Mouse (Mus musculus): ENCODE data around the gene Poc1a.

Gene Poc1a

GRCm38 (mm10) chr9:106265358-106266075, 15.3 kb upstream of the Poc1a start:
- no peak for DNase-seq

DNA sequence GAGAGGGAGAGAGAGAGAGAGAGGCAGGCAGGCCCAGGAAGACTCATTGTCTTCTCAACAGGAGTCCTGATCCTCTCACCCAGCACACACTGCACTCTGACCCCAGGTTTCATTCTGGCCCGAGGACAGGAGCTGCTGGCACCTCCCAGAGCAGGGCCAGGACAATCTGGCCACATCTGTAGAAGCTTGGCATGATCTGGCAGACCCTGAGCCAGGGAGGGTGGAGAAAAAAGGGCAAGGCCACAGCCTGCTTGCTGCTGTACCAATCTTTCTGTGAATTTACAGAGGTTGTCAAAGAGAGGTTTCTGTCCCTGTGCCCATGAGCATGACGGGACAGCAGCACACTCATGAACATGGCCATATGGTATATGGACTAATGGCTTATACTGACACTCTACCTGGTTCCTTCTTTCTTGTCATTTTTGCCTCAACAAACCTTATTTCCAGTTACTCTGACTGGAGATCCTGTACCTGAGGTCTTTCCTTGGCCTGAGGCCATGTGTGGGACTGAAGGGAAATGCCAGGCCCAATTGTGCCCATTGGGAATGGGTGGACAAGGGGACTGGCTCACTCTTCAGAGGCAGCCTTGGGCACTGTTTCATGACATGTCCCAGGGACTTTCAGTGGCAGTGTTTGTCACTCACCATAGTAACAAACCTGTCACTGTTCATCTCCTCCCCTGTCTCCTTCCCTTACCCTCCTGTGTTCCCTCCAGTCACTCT, 13.8 kb upstream of the Poc1a start:
- DNase-seq, result peak; percentile 77 to 78

- DNase-seq, result no peak
Observed at GRCm38 (mm10) chr9:106268421-106268820, 12.4 kb upstream of the Poc1a start.

DNA sequence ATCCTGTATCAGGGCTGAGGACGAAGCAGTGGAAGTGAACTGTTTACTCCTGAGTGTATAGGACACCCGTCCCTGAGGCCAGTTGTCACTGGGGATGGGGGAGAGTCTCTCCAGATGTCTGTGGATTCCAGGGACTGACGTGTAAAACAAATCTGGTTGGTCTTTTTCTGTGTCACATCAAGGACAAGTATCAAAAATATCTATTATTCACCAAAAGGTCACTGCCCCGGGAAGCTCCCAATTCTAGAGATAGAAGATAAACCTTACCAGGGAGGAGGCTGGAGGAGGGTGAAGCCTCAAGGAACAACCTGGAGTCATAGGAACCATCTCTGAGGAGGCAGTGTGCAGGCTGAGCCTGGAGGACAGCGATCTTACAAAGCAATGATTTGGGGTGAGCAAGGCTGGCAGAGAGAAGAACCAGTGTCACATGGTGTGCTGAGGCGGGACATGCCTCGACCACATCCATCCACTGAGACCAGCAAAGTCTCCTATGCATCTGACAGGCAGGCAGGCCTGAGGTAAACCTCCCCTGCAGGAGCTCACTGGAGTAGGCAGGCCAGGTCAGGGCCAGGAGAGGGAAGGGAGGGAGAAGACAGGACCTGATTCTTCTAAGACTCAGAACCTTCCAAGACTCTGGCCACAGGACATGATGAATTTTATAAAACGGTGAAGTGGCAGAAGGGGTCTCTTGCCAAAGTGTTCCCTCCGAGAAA, 11.6 kb upstream of the Poc1a start:
- DNase-seq, result no peak

GRCm38 (mm10) chr9:106269879-106270278, 11.0 kb upstream of the Poc1a start:
- no peak for DNase-seq

DNA sequence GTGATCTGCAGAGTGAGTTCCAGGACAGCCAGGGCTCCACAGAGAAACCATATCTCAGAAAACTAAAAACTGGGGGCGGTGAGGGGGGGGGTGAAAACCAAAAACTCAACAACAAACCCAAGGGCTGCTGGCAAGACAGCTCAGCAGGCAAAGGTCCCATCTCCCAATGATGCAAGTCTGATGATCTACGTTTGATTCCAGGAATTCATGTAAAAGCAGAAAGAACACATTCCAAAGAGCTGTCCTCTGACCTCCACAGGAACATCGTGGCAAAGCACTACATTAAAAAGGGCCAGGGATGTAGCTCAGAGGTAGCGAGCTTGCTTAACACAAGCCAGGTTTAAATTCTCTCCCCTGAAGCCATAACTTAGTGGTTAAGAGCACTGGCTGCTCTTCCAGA, 10.2 kb upstream of the Poc1a start:
- peak; percentile 33 to 66 for DNase-seq

GRCm38 (mm10) chr9:106272288-106272687, 8.6 kb upstream of the Poc1a start:
- DNase-seq, result no peak

DNA sequence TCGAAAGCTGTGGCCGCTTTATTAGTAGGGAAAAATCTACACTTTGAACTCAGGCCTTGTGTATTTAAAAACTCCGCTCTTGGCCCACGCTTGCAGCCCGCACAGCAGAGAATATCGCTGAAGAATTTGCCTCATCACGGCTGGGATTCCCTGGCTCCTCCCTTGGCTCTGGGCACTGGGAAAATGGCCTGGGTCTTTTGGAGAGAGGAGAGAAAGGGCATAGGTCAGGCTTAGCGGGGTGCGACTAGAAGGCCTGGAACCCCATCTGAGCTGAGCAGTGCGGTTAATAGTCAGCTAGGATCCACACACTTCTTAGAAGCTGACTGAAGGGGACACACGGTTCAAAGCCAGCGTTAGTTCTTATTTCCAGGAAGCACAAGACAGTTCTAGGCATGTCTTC, 7.6 kb upstream of the Poc1a start:
- peak; percentile 55 to 73 for DNase-seq

DNA sequence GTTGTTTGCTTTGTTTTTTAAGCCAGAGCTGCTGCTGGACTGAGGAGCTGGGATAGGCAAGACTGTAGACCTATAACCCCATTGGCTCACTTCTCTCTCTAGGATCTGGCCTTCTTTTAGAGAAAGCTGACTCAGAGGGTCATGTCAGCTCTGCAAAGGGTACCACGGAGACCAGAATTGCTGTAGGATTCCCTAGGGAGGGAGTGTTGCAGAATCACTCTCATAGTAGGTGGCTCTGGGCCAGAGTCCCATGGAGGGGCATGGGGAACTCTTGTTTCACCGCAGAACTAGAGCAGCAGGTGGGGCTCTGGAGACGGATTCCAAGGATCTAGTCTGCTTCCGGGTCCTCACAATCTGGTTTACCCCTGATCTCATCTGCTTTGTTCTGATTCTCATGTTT, 7.1 kb upstream of the Poc1a start:
- peak; percentile 42 to 44 for DNase-seq

DNA sequence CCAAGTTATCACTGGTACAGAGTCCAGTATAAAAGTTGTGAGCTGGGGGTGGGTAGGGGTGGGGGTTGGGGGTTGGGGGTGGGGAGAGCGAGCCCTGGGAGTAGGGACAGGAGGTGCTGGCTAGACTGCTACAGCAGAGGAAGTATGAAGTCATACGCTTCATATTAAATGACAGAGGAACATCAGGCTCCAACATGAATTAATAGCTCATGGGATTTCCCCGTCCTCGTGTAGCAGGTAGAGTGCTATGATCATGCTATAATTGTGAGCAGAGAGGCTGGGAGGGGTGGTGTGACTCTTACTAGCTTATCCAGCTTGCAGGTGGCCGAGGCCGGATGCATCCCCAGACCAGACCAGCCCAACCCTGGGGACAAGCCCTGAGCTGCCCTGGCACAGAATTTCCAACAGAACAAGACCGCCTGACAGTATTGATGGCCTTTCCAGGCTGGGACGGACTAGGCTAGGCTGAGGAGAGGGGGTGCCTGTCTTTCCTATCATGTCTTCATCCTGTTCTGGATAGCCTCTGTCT, 6.1 kb upstream of the Poc1a start:
- DNase-seq, result no peak

DNA sequence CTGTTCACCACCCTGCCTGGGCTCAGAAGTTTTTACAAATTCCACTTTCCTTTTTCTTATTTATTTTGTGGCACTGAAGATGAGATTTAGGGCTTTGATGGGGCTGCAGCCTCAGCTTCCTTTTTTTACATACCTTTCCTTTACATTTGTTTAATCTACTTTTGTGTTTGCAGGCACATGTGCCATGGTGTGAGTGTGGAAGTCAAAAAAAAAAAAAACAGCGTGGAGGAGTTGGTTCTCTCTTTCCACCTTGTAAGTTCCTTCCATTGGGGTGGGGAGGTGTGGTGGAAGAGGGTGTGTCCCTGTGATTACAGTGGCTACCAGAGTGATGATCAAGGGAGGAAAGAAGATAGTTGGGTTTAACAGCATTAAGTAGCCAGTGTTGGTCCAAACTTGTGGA, 5.1 kb upstream of the Poc1a start:
- no peak for DNase-seq

GRCm38 (mm10) chr9:106280386-106280785, 475 bp upstream of the Poc1a start:
- DNase-seq, result peak; percentile 75 to 83

DNA sequence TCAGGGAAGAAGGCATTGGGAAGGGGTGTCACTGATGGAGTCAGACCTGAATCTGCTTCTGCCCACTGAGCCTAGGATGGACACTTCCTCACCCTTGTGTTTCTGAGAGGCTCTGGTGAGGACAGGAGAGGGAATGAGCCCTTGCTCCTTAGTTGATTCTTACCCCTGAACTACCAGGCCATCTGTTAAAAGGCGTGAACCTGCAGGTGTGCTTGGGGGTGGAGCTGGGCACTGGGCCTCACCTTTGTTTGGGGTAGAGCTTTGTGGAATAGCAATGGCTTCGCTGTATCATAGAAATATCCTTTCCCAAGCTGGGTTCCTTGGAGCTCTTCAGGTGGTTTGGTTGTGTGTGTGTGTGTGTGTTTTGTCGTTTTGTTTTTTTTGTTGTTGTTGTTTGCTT, 1.2 kb downstream of the Poc1a start:
- DNase-seq, result no peak

- no peak for DNase-seq
Observed at GRCm38 (mm10) chr9:106287165-106287564, 6.3 kb downstream of the Poc1a start.

- DNase-seq, result peak; percentile 87 to 94
Observed at GRCm38 (mm10) chr9:106288864-106289263, 8.0 kb downstream of the Poc1a start.

DNA sequence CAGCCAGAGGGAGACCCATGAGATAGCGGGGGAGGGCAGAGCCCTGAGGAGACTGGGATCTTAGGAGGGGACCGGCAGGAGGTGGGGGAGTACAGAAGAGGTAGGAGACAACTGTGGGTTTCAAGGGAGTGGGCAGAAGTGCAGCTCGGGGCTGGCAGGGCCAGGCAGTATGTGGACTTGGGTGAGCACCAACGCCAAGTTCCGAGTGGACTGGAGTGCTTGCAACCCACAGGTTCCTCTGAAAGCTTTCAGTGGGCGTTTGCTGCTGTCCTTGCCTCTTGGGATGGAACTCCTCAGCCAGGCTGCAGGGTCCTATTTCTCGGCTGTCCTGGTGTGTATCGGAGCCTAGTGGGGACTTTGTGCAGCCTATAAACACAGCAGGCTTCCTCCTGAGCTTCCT, 9.0 kb downstream of the Poc1a start:
- DNase-seq, result no peak

GRCm38 (mm10) chr9:106290636-106291122, 9.8 kb downstream of the Poc1a start:
- no peak for DNase-seq

- DNase-seq, result no peak
Observed at GRCm38 (mm10) chr9:106293569-106294156, 12.8 kb downstream of the Poc1a start.

DNA sequence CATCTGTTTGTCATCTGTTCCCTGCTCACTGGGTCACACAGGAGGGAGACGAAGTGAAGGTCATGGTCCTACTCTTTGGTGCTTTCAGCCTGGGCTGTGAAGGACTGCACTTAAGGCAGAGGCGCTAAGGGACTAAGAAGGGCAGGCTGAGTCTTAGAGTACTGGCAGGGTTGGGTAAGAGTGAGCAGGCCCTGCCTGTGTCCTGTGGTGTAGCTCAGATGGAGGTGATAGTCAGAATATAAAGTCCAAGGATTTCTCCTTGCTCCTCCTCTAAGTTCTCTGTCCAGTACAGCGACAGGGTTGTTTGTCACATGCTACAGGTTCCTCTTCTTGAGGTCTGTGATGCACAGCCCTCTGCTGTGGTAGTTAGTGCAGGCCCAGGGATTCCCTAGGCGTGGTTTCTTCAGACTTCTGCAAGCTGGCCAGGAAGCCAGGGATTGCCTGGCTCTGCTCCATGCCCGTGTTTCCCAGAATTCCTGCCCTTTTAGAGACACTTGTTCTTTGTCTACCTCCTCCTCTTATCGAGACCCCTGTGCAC, 15.8 kb downstream of the Poc1a start:
- DNase-seq, result no peak

DNA sequence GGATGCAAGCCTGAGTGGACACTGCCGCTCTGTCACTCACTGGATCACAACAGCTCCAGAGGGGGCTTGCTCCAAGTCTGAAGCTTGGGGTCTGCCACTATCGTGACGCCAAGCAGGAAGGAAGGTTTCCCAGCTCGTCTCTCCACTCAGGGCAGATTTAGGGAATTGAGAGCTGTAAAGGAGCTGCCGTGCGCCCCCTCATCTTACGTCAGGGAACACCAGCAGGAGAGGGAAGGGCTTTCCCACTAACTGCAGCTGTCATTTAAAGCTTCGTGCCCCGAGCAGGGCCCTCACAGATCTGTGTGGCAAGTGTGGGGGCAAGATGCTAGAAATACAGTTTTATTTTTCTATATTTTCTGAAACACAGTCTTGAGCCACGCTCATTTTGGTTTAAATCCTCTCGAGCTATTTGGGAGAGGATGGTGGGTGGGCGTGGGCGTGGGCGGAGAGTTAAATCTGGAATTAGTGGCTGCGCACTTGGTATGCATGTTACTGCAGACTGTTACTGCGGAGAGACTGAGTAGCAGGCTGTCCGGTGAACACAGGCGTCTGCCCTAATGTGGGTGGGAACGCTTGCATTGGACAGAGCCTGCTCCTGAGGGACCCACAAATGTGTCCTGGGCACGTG, 19.4 kb downstream of the Poc1a start:
- no peak for DNase-seq

DNA sequence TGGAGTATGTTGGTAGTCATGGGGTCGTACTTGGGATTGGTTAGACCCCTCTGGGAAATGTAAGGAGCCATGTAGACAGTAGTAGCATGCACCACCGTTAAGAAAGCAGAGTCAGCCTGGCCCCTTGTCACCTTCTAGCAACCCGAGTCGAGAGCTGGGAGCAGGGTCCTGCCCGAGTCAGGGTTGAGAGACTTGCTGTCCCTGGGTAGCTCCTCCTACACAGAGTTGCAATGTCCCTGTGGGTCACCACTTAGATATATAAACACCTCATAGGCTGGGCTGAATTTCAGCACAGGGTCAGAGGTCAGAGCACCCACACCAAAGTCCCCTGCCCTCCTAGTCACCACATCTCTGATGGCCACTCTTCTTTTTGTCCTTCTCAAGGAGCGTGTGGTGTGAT, 20.1 kb downstream of the Poc1a start:
- no peak for DNase-seq

- DNase-seq, result no peak
Observed at GRCm38 (mm10) chr9:106301446-106302080, 20.7 kb downstream of the Poc1a start.

All from kidney, postnatal 36 days (tissue).